Mouse (Mus musculus) heart, embryonic 13.5 days (tissue): ENCODE data around the gene Stag2. TPM values are rescaled to one million over a fixed set of nuclear protein-coding genes. Genes with fewer than 3 reads are reported as not detected.

Experiments used
- ATAC-seq: fragments of 200-750 bp; cut with Nextera tagmentation; 2 replicates; pipeline ENCODE4 v1.8.0; 2017; ENCODE audit warnings: moderate TSS enrichment; ENCODE audit not compliant: insufficient number of reproducible peaks, low FRiP score, low TSS enrichment; ENCODE audit errors: extremely low read depth
- H3K27ac ChIP-seq: fragments of 300-500 bp; sonication (generic); replicated peaks from 2 replicates; pipeline ENCODE4 v1.5.1; 2015; ENCODE audit warnings: moderate library complexity, mild to moderate bottlenecking, inconsistent platforms
- H3K27me3 ChIP-seq: fragments of 300-500 bp; sonication (generic); replicated peaks from 2 replicates; pipeline ENCODE4 v1.6.1; 2015; ENCODE audit warnings: mild to moderate bottlenecking, inconsistent platforms
- H3K36me3 ChIP-seq: fragments of 300-500 bp; sonication (generic); 2 replicates; pipeline ENCODE4 v1.6.1; 2015; ENCODE audit warnings: mild to moderate bottlenecking, inconsistent platforms
- H3K4me1 ChIP-seq: fragments of 300-500 bp; sonication (generic); 2 replicates; pipeline ENCODE4 v1.6.1; 2015; ENCODE audit warnings: inconsistent platforms
- H3K4me2 ChIP-seq: fragments of 300-500 bp; sonication (generic); 2 replicates; pipeline ENCODE4 v1.6.1; 2015; ENCODE audit warnings: inconsistent platforms, mild to moderate bottlenecking, moderate library complexity
- H3K4me3 ChIP-seq: fragments of 300-500 bp; sonication (generic); 2 replicates; pipeline ENCODE4 v1.5.1; 2015; ENCODE audit warnings: moderate library complexity, mild to moderate bottlenecking, inconsistent platforms
- H3K9ac ChIP-seq: fragments of 300-500 bp; sonication (generic); 2 replicates; pipeline ENCODE4 v1.6.1; 2015; ENCODE audit warnings: inconsistent platforms, mild to moderate bottlenecking, moderate library complexity
- H3K9me3 ChIP-seq: fragments of 300-500 bp; sonication (generic); 2 replicates; pipeline ENCODE4 v1.6.1; 2016; ENCODE audit warnings: inconsistent platforms
- WGBS: fragments of 180-500 bp; shearing (Covaris S2); methylation state at CpG from one replicate; pipeline ENCODE4 v1.1.7; 2015; ENCODE audit warnings: mixed read lengths; 5-methylcytosine and 5-hydroxymethylcytosine counted together
- polyA plus RNA-seq: library from polyadenylated mRNA; unstranded; fragments of >200 nt; fragmentation: Nextera tagmentation; extraction: Ambion mirVana; gene quantifications from 2 replicates; pipeline ENCODE4 v1.2.1, GENCODE M21; 2015

Gene Stag2
- 24.9 and 27.1 TPM in 2 replicates for polyA plus RNA-seq

DNA sequence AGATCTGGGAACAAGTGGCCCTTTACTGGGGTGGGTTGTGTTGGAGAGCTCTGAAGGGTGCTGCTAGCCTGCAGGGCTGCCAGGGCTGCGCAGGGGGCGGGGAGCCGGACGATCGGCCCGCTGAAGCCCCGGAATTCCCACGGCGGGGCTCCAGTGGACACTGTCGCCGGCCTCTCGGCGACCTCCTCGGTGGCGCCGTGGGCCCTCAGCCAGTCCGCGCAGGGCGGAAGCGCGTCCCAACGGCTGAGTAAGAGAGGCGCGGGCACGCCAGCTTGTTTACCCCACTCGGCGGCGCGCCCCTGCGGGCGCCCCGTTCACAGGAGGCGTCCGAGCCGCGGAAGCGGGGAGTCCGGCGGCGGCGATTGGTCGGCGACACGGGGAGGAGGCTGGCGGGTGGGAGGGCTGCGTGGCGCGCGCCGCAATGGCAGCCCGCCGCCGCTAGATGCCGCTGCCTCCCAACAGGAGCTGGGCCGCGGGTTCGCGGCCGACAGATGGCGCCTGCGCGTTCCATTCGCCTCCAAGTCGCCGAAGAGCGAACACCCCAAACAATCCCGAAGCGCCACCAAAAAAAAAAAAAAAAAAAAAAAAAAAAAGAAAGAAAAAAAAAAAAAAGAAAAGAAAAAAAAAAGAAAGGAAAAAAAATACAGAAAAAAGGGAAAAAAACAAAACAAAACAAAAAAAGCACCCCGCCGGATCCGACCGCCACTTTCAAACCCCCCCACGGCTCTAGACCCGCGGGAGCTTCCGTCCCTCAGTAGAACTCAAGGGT is at the start of gene Stag2:
Stag2 (plus strand) TSS at position 530 of the 769 bp plus-strand sequence.
- Histone ChIP-seq H3K4me2 (peak within 1 kb of the TSS; percentile 64), H3K27ac (peak within 1 kb of the TSS; percentile 100), H3K9me3 (no peaks in the 10 kb centered on the region), H3K9ac (peak within 1 kb of the TSS; percentile 98), H3K27me3 (no peaks in the 10 kb centered on the region), H3K4me1 (peaks cover 9% of the 10 kb centered on the region), H3K4me3 (peak within 1 kb of the TSS; percentile 68), H3K36me3 (no peaks in the 10 kb centered on the region)
- peak; percentile 77 for ATAC-seq
- WGBS: 9% methylated on average over 63 of the region's 76 CpGs

GRCm38 (mm10) chrX:42107137-42107536 is 42.0 kb upstream of the Stag2 start:
- Histone ChIP-seq H3K4me2 (no peak overlapping the region), H3K9me3 (no peaks in the 10 kb centered on the region), H3K27ac (no peak overlapping the region), H3K9ac (no peak overlapping the region), H3K4me1 (no peaks in the 10 kb centered on the region), H3K36me3 (peaks cover 50% of the 10 kb centered on the region), H3K4me3 (no peak overlapping the region), H3K27me3 (no peaks in the 10 kb centered on the region)
- WGBS: 86% methylated on average over 6 of the region's 6 CpGs
- ATAC-seq: no peak

- Histone ChIP-seq H3K4me3 (no peak overlapping the region), H3K9me3 (no peaks in the 10 kb centered on the region), H3K4me2 (no peak overlapping the region), H3K36me3 (peaks cover 24% of the 10 kb centered on the region), H3K9ac (no peak overlapping the region), H3K27ac (no peak overlapping the region), H3K4me1 (no peaks in the 10 kb centered on the region), H3K27me3 (no peaks in the 10 kb centered on the region)
- WGBS: 61% methylated on average over 1 of the region's 1 CpGs
- ATAC-seq: no peak
Observed at GRCm38 (mm10) chrX:42110585-42110984, 38.5 kb upstream of the Stag2 start.

- H3K9me3 ChIP-seq: no peaks in the 10 kb centered on the region
- ATAC-seq: no peak
- H3K27me3 ChIP-seq: no peaks in the 10 kb centered on the region
- H3K4me3 ChIP-seq: no peak overlapping the region
- H3K4me1 ChIP-seq: no peaks in the 10 kb centered on the region
- H3K36me3 ChIP-seq: no peaks in the 10 kb centered on the region
- H3K4me2 ChIP-seq: no peak overlapping the region
- H3K9ac ChIP-seq: no peak overlapping the region
- no peak overlapping the region for H3K27ac ChIP-seq
- 84% methylated on average over 6 of the region's 6 CpGs for WGBS
Observed at GRCm38 (mm10) chrX:42119442-42120048, 29.6 kb upstream of the Stag2 start.

GRCm38 (mm10) chrX:42124963-42125697 is 24.0 kb upstream of the Stag2 start:
- Histone ChIP-seq H3K4me1 (no peaks in the 10 kb centered on the region), H3K36me3 (no peaks in the 10 kb centered on the region), H3K27ac (no peak overlapping the region), H3K9me3 (peaks cover 12% of the 10 kb centered on the region; the same call in 1 of the 2 replicates), H3K4me2 (no peak overlapping the region), H3K27me3 (no peaks in the 10 kb centered on the region), H3K9ac (no peak overlapping the region), H3K4me3 (no peak overlapping the region)
- WGBS: 66% methylated on average over 5 of the region's 5 CpGs
- ATAC-seq: no peak

DNA sequence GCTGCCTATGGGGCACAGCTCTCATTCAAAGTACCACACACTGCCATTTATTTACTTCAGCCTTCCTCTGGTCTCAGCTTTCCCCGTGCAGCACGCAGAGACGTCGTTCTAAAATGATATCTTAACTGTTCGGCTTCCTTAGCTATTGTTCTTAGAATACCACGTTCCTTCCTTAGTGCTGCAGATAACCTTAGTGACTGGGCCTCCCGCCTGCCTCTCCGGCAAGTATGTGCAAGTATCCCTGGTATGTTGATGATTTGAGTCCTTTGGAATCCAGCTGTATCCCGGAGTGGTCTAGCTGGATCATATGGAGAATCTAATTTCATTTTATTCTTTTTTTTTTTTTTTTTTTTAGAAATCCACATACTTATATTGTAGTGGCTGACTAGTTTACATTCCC is 9.2 kb upstream of the Stag2 start:
- ATAC-seq: peak; percentile 37; the same call in 1 of the 2 replicates
- 0 out of 2 replicates have a peak overlapping the region, but pooled peaks have one; percentile 9 for H3K4me2 ChIP-seq
- WGBS: 16% methylated on average over 9 of the region's 9 CpGs

DNA sequence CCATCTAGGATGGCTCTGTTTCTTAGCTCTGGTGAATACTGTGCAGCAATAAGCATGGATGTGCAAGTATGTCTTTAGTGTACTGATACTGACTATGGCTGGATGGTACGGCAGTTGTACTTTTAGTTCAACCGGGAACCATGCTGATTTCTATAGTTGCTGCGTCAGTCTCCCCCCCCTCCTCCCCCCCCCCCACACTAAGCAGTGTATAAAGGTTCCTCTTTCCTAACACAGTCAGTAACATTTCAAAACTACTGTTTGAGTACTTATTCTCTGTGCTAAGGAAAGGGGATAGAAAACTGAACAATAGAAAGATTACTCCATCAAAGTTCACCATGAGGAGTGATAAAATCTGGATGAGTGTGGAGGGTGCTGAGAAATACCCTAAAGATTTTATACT is 6.5 kb upstream of the Stag2 start:
- no peak for ATAC-seq
- peaks cover 12% of the 10 kb centered on the region; the same call in 1 of the 2 replicates for H3K4me1 ChIP-seq
- no peaks in the 10 kb centered on the region for H3K36me3 ChIP-seq
- no peak overlapping the region for H3K4me3 ChIP-seq
- 80% methylated on average over 3 of the region's 3 CpGs for WGBS
- no peak overlapping the region for H3K9ac ChIP-seq
- no peaks in the 10 kb centered on the region for H3K27me3 ChIP-seq
- H3K27ac ChIP-seq: no peak overlapping the region
- H3K4me2 ChIP-seq: no peak overlapping the region
- no peaks in the 10 kb centered on the region for H3K9me3 ChIP-seq

More for the DNA sequence above, 9.2 kb upstream of the Stag2 start:
- H3K9me3 ChIP-seq: no peaks in the 10 kb centered on the region
- no peaks in the 10 kb centered on the region for H3K36me3 ChIP-seq
- no peak overlapping the region for H3K9ac ChIP-seq
- H3K27ac ChIP-seq: peak overlapping the region; percentile 77
- no peaks in the 10 kb centered on the region for H3K27me3 ChIP-seq
- no peak overlapping the region for H3K4me3 ChIP-seq
- peaks cover 10% of the 10 kb centered on the region; the same call in 1 of the 2 replicates for H3K4me1 ChIP-seq

DNA sequence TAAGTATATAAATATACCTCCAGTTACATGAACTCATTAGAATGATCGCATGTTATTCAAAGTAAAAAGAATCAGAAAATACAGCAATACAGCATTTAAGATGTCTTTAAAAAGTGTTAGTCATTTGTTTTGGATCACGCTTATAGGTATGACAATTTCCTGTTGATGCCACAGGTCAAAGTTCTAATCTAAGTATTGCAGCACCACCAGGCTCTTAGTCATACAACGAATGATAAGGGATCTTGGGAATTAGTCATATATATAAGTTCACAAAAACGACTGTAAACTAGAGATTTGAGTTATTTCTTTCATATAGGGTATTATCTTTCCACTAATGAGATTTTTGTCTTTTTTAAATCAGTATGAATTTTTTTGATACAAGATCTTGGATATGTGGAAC is 5.1 kb upstream of the Stag2 start:
- Histone ChIP-seq H3K9me3 (no peaks in the 10 kb centered on the region), H3K27me3 (no peaks in the 10 kb centered on the region), H3K36me3 (no peaks in the 10 kb centered on the region), H3K4me1 (peaks cover 18% of the 10 kb centered on the region), H3K4me2 (no peak overlapping the region), H3K9ac (no peak overlapping the region), H3K27ac (no peak overlapping the region), H3K4me3 (no peak overlapping the region)
- ATAC-seq: no peak
- WGBS: 68% methylated on average over 4 of the region's 4 CpGs

- no peaks in the 10 kb centered on the region for H3K36me3 ChIP-seq
- WGBS: 37% methylated on average over 5 of the region's 5 CpGs
- peak overlapping the region; percentile 80; the same call in 1 of the 2 replicates for H3K9ac ChIP-seq
- peak overlapping the region; percentile 94 for H3K27ac ChIP-seq
- H3K9me3 ChIP-seq: no peaks in the 10 kb centered on the region
- H3K4me1 ChIP-seq: peaks cover 9% of the 10 kb centered on the region
- H3K27me3 ChIP-seq: no peaks in the 10 kb centered on the region
- H3K4me3 ChIP-seq: peak overlapping the region; percentile 68
- ATAC-seq: no peak
- peak overlapping the region; percentile 64 for H3K4me2 ChIP-seq
Observed at GRCm38 (mm10) chrX:42148016-42148451, 1.1 kb upstream of the Stag2 start.

DNA sequence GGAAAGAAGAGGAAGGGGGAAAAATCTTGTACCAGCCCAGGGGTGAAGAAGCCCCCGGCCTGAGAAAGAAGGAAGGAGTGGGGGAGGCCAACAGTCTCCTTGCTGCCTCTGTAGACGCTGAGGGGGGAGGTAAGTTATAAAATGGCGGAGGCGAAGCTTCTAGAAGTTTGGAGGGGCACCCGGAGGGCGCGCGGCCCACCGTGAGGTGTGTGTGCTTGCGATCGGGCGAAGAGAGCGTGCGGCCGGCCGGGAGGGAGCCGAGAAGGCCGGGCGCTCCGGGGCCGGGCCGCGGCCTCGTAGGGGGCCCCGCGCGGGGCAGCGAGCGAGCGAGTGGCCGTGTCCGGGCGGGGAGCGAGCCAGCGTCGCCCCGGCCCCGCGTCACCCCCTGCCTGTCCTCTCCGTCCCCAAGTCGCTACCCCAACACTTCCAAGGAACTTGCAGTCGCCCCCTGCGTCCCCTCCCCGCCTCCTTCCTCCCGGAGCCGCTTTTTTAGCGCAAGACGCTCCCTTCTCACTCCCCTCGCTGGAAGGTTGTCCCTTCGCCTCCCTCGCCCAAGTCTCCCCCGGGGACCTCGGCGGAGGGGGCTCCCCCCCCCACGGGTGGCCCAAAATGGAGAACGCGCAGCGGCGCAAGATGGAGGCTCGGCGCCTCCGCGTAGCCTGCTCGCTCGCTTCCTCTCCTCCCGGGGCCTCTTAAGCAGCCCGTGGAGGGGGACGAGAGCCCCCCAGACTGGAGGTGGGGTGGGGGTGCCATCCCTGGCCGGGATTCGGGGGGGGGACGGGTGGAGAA is 634 bp downstream of the Stag2 start:
- ATAC-seq: no peak
- no peaks in the 10 kb centered on the region for H3K36me3 ChIP-seq
- WGBS: 17% methylated on average over 51 of the region's 71 CpGs
- peaks cover 9% of the 10 kb centered on the region for H3K4me1 ChIP-seq
- peak overlapping the region; percentile 100 for H3K27ac ChIP-seq
- peak overlapping the region; percentile 68 for H3K4me3 ChIP-seq
- no peaks in the 10 kb centered on the region for H3K27me3 ChIP-seq
- H3K9ac ChIP-seq: peak overlapping the region; percentile 98
- no peaks in the 10 kb centered on the region for H3K9me3 ChIP-seq
- H3K4me2 ChIP-seq: peak overlapping the region; percentile 63
